Mouse (Mus musculus) left cerebral cortex, adult 2 months (tissue): Measurements from ENCODE around the gene Olfr1392. TPM values are rescaled to one million over a fixed set of nuclear protein-coding genes. Genes with fewer than 3 reads are reported as not detected.
"Not testable (repeated sequence)": the region's sequence is repeated elsewhere in the genome, so short reads cannot be mapped to it uniquely, and the experiment has no call there.

Source experiments
- DNase-seq, 2 experiments: peaks; one replicate each; pipeline ENCODE4 v3.0.0; 2021 to 2022; ENCODE audit warnings: low spot score in 2 of 2, mixed read lengths in 1 of 2; ENCODE audit errors: extremely low spot score in 1 of 2
- H3K27ac ChIP-seq: fragments of 200-600 bp; 2 replicates; pipeline ENCODE4 v1.8.1; 2022
- H3K4me3 ChIP-seq: fragments of 200-600 bp; 2 replicates; pipeline ENCODE4 v1.8.1; 2022
- CTCF ChIP-seq: fragments of 200-600 bp; IDR thresholded peaks from 2 replicates; pipeline ENCODE4 v1.8.1; 2022; ENCODE audit warnings: antibody characterized with exemption, mild to moderate bottlenecking, moderate library complexity
- intact Hi-C: fragments of 180-260 bp; cut with DNase I; formaldehyde crosslinking; loops from one replicate; pipeline ENCODE4 v1.15.1; 2025
- total RNA-seq, 2 experiments: library from RNA; stranded (reverse); gene quantifications; 2 replicates each; pipeline ENCODE4 v1.2.3; 2021

Gene Olfr1392
- total RNA-seq, 2 experiments from 2014 or later = not detected

DNA sequence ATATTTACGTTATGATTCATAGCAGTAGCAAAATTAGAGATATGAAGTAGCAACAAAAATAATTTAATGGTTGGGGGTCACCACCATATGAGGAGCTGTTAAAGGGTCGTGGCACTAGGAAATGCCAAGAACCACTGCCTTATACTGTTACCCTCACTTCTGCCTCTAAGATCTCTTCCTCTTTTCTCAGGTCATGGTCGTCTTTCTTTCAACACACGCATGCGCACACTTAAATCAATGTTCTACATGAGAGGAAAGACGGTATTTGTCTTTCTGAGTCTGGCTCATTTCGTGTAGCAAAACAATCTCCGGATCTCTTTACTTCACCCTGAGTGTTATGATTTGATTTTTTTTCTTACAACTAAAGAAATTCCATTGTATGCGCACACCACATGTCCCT, 15.3 kb upstream of the Olfr1392 start:
- no peak for DNase-seq
- H3K4me3 ChIP-seq = no peak overlapping the region
- intact Hi-C loops = loop anchor here (5.0 to 10.0 kb wide), 3 partner anchors 167 to 397 kb away; partner anchors contain the start of gene Irgm1
- no peak overlapping the region for H3K27ac ChIP-seq
- no peak for TF ChIP-seq CTCF

DNA sequence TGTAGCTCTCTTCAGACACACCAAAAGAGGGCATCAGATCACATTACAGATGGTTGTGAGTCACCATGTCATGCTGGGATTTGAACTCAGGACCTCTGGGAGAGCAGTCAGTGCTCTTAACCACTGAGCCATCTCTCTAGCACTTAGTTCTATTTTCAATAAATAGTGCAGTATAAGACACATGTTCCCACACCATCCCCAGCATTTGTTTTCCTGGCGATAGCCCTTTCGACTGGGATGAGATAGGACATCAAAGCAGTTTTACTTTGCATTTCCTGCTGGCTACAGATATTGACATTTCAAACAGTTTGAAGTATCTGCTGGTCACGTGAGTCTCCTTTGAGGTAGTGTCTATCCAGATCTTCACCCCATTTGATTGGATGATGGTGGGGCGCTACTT, 14.7 kb upstream of the Olfr1392 start:
- TF ChIP-seq CTCF = no peak
- Histone ChIP-seq H3K27ac (no peak overlapping the region), H3K4me3 (no peak overlapping the region)
- no peak for DNase-seq
- intact Hi-C loops = loop anchor here (5.0 to 10.0 kb wide), 2 partner anchors 168 to 264 kb away; no protein-coding TSS in a partner anchor

DNA sequence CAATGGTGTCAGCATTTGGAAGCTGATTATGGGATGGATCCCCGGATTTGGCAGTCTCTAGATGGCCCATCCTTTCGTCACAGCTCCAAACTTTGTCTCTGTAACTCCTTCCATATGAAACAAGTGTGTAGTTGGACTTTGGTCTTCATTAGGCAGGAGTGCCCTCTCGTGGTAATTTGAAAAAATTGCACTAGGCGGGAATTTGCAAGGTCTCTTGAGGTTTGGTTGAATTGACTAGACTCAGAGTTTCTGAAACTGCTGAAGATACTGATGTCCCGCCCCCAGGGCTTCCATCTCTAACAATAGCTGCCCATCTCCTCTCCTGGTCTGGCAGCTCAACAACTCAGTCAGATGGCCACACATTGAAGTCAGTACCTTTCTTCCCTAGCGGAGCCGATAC, 13.7 kb upstream of the Olfr1392 start:
- DNase-seq = peak in 1 of 2 experiments; percentile 25
- Histone ChIP-seq H3K27ac (no peak overlapping the region), H3K4me3 (no peak overlapping the region)
- intact Hi-C loops = loop anchor here (5.0 to 10.0 kb wide), 2 partner anchors 169 to 263 kb away; no protein-coding TSS in a partner anchor
- peak; percentile 80 for TF ChIP-seq CTCF

GRCm38 (mm10) chr11:49273834-49274519, 11.1 kb upstream of the Olfr1392 start:
- no peak for TF ChIP-seq CTCF
- DNase-seq = no peak
- intact Hi-C loops = loop anchor here (5.0 to 10.0 kb wide), 2 partner anchors 172 to 261 kb away; no protein-coding TSS in a partner anchor
- H3K4me3 ChIP-seq = no peak overlapping the region
- no peak overlapping the region for H3K27ac ChIP-seq

DNA sequence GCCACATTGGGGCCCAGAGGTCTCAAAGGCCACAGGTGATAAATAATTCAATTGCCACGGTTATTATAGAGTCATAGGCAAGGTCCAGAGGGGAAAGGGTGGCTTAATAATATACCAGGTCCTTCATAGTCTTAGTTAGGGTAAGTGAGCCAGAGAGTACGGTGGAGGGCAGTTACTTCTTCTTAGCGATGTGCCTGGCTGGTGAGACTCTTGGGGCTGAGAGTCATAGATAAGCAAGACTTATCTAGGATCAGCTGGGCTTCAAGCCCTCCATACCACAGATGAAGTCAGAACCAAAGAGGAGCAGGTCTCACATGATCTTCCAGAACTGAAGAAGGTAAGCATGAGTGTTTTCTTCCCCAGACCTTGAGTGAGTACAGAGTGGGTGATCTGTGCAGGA, 6.9 kb upstream of the Olfr1392 start, which contains the start of gene Olfr1393:
Gene Olfr1393, plus strand, starts transcription at position 83 of the 400 bp plus-strand sequence.
- no peak for DNase-seq
- intact Hi-C loops = loop anchor here (10.0 kb wide), 1 partner anchor 257 kb away; no protein-coding TSS in a partner anchor
- Histone ChIP-seq H3K4me3 (no peak within 1 kb of the TSS), H3K27ac (no peak within 1 kb of the TSS)
- no peak for TF ChIP-seq CTCF

DNA sequence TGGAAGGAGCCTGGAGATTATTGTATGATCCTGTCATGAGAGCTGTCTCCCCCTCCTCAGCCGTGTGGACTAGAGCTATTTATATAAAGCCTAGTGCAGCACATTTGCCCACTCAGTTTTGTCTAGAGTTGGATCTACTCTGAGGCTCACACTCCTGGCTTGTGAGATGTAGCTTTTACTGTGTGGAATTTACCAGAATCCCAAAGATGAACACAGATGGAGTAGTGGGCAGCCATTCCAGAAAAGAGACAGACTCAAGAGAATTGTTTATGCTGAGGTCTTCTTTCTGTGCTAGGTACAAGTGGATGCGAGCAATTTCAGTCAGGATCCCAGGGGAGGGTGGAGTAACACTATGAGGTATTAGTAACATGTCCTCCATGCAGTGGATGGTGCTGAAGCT, 2.2 kb downstream of the Olfr1392 start:
- TF ChIP-seq CTCF = no peak
- Histone ChIP-seq H3K27ac (peak overlapping the region; percentile 50; the same call in 1 of the 2 replicates), H3K4me3 (no peak overlapping the region)
- DNase-seq = no peak
- intact Hi-C loops = no loop called here

GRCm38 (mm10) chr11:49292777-49293176, 7.7 kb downstream of the Olfr1392 start:
- H3K27ac ChIP-seq = no peak overlapping the region
- intact Hi-C loops = loop anchor here (2.0 kb wide), 1 partner anchor 34 kb away; no protein-coding TSS in a partner anchor
- TF ChIP-seq CTCF = no peak
- H3K4me3 ChIP-seq = no peak overlapping the region
- peak; percentile 23 to 52 for DNase-seq

DNA sequence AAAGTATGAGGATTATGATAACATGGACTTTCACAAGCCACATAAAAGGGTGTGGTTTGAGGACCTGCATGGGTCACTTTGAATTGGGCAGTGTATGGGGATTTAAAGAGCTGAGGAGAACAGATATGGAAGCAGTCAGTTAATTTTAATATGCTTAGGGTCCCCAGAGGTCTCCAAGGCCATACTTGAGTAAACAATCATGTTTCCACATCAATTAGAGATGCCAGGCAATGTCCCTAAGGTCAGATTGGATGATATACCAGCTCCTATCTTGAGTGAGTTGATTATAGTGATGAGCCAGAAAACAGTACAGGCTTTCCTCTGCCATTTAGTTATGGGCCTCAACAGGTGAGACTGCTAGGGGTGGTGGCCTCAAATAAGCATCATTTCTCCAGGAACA, 19.4 kb downstream of the Olfr1392 start, which contains the start of gene Olfr10:
Gene Olfr10, plus strand, starts transcription at position 301 of the 400 bp plus-strand sequence.
- intact Hi-C loops = no loop called here
- DNase-seq = no peak
- Histone ChIP-seq H3K27ac (no peak within 1 kb of the TSS), H3K4me3 (no peak within 1 kb of the TSS)
- no peak for TF ChIP-seq CTCF

DNA sequence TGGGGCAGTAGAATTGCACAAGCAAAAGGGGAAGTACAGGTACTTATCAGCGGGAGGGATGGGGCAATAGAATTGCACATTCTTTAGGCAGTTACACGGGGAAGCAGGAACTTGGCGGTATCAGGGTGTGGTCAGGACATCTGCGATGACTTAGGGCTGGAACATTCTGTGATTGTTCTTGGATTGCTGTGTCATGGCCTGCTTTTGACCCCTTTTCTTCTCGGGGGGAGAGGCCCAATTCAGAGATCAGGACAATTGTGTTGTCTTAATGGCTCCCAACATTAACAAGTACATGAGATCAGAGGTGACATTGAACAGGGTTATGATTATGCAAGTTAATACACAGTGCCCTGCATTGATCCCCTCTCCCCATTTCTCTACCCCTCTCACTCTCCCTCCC, 23.5 kb downstream of the Olfr1392 start:
- H3K27ac ChIP-seq, H3K4me3 ChIP-seq, DNase-seq, intact Hi-C loops: not testable (repeated sequence)

GRCm38 (mm10) chr11:49322442-49322841, 37.4 kb downstream of the Olfr1392 start, which contains the start of gene Olfr1391:
TSS of gene Olfr1391 (plus strand) at chr11:49322742.
- no peak for DNase-seq
- Histone ChIP-seq H3K27ac (no peak within 1 kb of the TSS), H3K4me3 (no peak within 1 kb of the TSS)
- TF ChIP-seq CTCF = no peak
- intact Hi-C loops = no loop called here

DNA sequence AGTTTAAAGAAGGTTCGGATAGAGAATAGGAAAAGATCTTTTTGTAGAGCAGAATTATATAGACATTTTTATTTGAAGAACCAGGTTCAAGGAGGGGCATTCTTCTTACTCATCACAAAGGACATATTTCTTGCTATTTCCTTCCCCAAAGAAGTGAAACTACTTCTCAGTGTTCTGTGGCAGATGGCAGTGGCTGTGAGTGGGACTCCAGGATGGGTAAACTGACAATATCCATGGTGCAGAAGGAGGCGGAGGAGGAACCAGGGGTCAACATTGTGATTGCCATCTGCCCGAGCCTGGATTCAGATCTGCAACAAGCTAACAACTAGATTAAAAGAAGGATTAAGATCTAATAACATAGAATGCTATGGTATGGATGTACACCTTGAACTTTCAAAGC, 41.6 kb downstream of the Olfr1392 start:
- intact Hi-C loops = loop anchor here (2.0 kb wide), 1 partner anchor 34 kb away; no protein-coding TSS in a partner anchor
- H3K27ac ChIP-seq = no peak overlapping the region; the same call in 1 of the 2 replicates
- DNase-seq = peak in 1 of 2 experiments; percentile 20
- TF ChIP-seq CTCF = no peak
- H3K4me3 ChIP-seq = no peak overlapping the region

GRCm38 (mm10) chr11:49329686-49330085, 44.6 kb downstream of the Olfr1392 start:
- H3K27ac ChIP-seq = no peak overlapping the region; the same call in 1 of the 2 replicates
- DNase-seq = no peak
- intact Hi-C loops = no loop called here
- TF ChIP-seq CTCF = no peak
- no peak overlapping the region for H3K4me3 ChIP-seq

GRCm38 (mm10) chr11:49334888-49335287, 49.8 kb downstream of the Olfr1392 start, which contains the start of gene Olfr1390:
TSS of gene Olfr1390 (plus strand) at chr11:49335188.
- DNase-seq = no peak
- intact Hi-C loops = loop anchor here (5.0 kb wide), 1 partner anchor 47 kb away; no protein-coding TSS in a partner anchor
- H3K27ac ChIP-seq = no peak within 1 kb of the TSS
- TF ChIP-seq CTCF = no peak
- no peak within 1 kb of the TSS for H3K4me3 ChIP-seq
